Comparison of ENCODE assay signal across 13 mouse cellular contexts in genomic region chr6:22093792-22094191, GRCm38 (mm10).
"Had no signal": no experiment of that assay in that cellular context is flagged by ENCODE, and none has a peak within 500 bp of the region (broad histone marks: within the 10 kb centered on the region; RNA-seq: fewer than 3 reads in every experiment).

No protein-coding gene starts in this region.

- H3K27me3 ChIP-seq: midbrain, embryonic 12.5 days; neural tube, embryonic 12.5 days; stomach, embryonic 15.5 days had no signal

- H3K36me3 ChIP-seq: midbrain, embryonic 12.5 days; neural tube, embryonic 12.5 days; stomach, embryonic 15.5 days had no signal

- H3K4me3 ChIP-seq: midbrain, embryonic 12.5 days; neural tube, embryonic 12.5 days; stomach, embryonic 15.5 days had no signal

- H3K4me1 ChIP-seq: midbrain, embryonic 12.5 days; neural tube, embryonic 12.5 days; stomach, embryonic 15.5 days had no signal

- H3K4me2 ChIP-seq: lung, embryonic 14.5 days; midbrain, embryonic 12.5 days; neural tube, embryonic 12.5 days; stomach, embryonic 15.5 days had no signal

- H3K27ac ChIP-seq: midbrain, embryonic 12.5 days; neural tube, embryonic 12.5 days; stomach, embryonic 15.5 days; stomach, postnatal 0 days had no signal

- H3K9ac ChIP-seq: lung, embryonic 14.5 days; midbrain, embryonic 12.5 days; neural tube, embryonic 12.5 days; stomach, embryonic 15.5 days had no signal

- H3K9me3 ChIP-seq: midbrain, embryonic 12.5 days; neural tube, embryonic 12.5 days; stomach, embryonic 15.5 days had no signal

- DNase-seq: lung, adult 18-20 months; lung, embryonic 14.5 days; lung, postnatal 10 days; lung, postnatal 4 days; midbrain, embryonic 14.5 days; right cerebral cortex, postnatal 14 days; thymus, adult 2 months; thymus, postnatal 25 days; thymus, postnatal 4 days had no signal
